Mouse (Mus musculus) C2C12 (cell line): ENCODE data around the gene Mras.

ENCODE experiments used
- CTCF ChIP-seq: IDR thresholded peaks from one replicate; pipeline ENCODE4 v1.5.1; 2011; ENCODE audit not compliant: control insufficient read depth, insufficient read depth, insufficient read length
- MYOD1 ChIP-seq: IDR thresholded peaks from one replicate; pipeline ENCODE4 v1.6.1; 2011; ENCODE audit warnings: low read depth; ENCODE audit not compliant: control insufficient read depth, insufficient read length
- MYOG ChIP-seq: IDR thresholded peaks from one replicate; pipeline ENCODE4 v1.6.1; 2011; ENCODE audit not compliant: control insufficient read depth, insufficient read length; ENCODE audit errors: extremely low read depth
- USF1 ChIP-seq: IDR thresholded peaks from one replicate; pipeline ENCODE4 v1.6.1; 2011; ENCODE audit warnings: low read depth, mild to moderate bottlenecking, control low read depth, moderate library complexity

DNA sequence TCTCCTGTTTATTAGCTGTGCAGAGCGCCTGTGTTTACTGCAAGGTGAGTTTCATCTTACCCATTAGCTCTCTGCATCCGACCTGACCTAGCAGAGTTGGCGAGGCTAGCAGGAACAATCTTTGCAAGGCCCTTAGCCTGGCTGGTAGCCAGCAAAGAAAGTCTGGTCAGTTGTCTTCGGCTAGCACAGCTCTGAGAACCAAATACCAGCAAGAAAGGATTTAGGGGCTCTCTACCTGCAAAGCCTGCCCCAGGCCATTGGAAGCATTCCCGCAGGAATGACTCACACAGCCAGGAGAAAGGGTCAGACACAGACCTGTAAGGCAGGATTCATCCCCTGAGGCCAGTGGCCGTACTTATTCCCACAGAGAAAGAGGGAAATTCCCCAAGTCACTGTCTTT, 36.4 kb downstream of the Mras start:
- no peak for TF ChIP-seq CTCF
- TF ChIP-seq MYOD1: no peak
- TF ChIP-seq USF1: no peak
- TF ChIP-seq MYOG: no peak
